Mouse (Mus musculus): ENCODE measurements at regions not wholly inside any gene's neighbourhood (a gene's known extent, or its start where the extent isn't known, plus 50 kb on each side); places are given as distances from the start of the nearest gene placed in this dataset.

- no peak for DNase-seq (ENCODE audit: low spot score in 2 of 2)
Measured at GRCm38 (mm10) chr7:119250381-119250780, 66.0 kb upstream of the Gpr139 start.

DNA sequence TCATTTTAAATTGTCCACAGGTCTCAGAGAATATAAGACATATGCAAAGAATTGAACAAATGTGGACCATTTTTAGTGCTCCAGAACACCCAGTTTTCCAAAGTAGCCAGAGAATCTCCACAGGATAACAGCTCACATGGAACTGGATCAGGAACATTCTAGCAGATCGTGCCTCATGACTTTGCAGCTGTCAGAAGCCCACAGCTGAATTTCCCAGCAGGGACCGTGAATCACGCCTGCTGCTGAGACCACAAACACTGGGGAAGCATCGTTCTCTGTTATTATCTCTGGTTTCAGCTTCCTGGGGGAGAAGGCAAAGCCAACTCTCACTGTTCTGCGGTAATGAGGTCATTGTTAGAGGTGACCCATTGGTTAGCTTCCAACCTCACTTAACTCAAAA is 60.4 kb upstream of the Gpr139 start:
- no peak for DNase-seq (ENCODE audit: low spot score in 2 of 2)

GRCm38 (mm10) chr7:119236343-119236742 is 51.9 kb upstream of the Gpr139 start:
- DNase-seq (ENCODE audit: low spot score in 2 of 2), result no peak

Data from cerebellum, postnatal 4 days (tissue).